Mouse (Mus musculus): ENCODE measurements around the gene Ackr1. TPM values are rescaled to one million over a fixed set of nuclear protein-coding genes. Genes with fewer than 3 reads are reported as not detected.

Ackr1 gene
- polyA plus RNA-seq (2016; fragmentation: Nextera tagmentation; extraction: Ambion mirVana) = 0.55 and 0.78 TPM in 2 replicates

DNA sequence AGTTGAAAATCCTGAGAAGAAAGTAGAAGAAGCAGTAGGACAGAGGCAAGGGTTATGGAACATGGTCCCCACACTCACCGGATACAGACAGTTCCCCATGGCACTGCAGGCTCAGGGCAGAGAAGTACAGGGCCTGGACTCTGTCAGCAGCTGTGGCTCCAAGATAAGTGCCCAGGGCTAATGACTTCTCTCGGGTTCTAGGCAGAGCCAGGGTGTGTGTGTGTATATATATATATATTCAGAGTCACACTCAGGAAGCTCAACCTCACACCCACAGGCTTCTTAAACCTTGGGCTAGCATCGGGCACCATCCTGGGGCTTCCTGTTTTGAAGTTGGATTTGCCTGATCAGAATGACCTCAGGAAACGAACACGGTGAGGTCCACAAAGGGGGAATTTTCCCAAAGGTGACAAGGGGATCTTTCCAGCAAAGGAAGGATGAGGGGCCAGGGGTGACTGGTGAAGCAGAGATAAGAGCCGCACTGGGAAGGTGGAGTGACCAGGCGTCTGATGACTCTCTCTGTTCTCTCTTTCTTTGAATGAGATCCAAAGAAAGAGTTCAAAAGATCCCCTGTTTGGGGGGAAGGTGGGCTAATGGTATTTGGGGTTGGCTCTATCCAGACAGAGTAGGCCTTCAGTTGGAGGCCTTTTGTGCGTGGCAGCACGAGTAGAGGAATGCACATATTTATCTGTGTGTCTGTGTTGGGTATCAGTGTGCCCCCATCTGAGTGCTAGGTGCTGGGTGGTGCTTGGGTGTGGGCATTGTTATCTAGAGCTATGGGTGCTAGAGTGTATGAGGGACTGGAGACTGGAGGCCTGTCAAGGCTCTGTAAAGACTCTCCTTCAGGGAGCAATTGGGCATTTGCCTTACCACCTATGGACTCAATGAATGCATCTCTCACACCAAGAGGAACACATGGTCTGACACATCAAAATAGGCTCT lies at the start of gene Ackr1:
Gene Ackr1 (minus strand): TSS at position 439 of the 942 bp plus-strand sequence.
- no peak within 1 kb of the TSS for H3K27ac ChIP-seq

DNA sequence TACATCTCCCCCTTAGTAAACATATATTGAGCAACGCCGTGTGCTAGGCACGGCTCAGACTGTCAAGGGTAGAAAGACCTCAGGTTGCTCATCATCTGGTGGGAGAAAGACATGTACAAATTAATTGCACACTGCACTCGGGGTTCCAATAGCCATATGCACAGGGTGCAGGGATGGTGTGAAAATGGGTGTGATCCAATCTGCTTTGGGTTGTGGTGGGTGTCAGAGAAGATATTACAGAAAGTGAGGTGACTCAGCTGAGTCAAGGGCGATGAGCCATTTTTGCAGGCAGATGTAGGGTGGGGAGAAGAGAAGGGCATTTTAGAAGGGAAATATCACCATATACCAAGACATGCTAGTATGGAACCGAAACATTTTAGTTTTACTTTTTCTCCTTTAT lies 47.9 kb upstream of the Ackr1 start:
- no peaks in the 10 kb centered on the region for H3K9me3 ChIP-seq (replicated peaks)
- no peak overlapping the region for H3K4me3 ChIP-seq
- no peaks in the 10 kb centered on the region for H3K27me3 ChIP-seq (ENCODE audit: low read depth, poor library complexity, severe bottlenecking)
- WGBS = 89% methylated on average over 6 of the region's 6 CpGs
- H3K4me1 ChIP-seq = no peaks in the 10 kb centered on the region
- no peak overlapping the region for H3K27ac ChIP-seq
- DNase-seq (ENCODE audit: low spot score) = no peak
- H3K36me3 ChIP-seq = no peaks in the 10 kb centered on the region

More for the DNA sequence above, at the start of gene Ackr1:
- no peaks in the 10 kb centered on the region for H3K4me1 ChIP-seq
- H3K9me3 ChIP-seq (replicated peaks) = no peaks in the 10 kb centered on the region
- 70% methylated on average over 9 of the region's 9 CpGs for WGBS
- no peaks in the 10 kb centered on the region for H3K36me3 ChIP-seq
- DNase-seq (ENCODE audit: low spot score) = no peak
- H3K4me3 ChIP-seq = no peak within 1 kb of the TSS
- H3K27me3 ChIP-seq (ENCODE audit: low read depth, poor library complexity, severe bottlenecking) = no peaks in the 10 kb centered on the region

DNA sequence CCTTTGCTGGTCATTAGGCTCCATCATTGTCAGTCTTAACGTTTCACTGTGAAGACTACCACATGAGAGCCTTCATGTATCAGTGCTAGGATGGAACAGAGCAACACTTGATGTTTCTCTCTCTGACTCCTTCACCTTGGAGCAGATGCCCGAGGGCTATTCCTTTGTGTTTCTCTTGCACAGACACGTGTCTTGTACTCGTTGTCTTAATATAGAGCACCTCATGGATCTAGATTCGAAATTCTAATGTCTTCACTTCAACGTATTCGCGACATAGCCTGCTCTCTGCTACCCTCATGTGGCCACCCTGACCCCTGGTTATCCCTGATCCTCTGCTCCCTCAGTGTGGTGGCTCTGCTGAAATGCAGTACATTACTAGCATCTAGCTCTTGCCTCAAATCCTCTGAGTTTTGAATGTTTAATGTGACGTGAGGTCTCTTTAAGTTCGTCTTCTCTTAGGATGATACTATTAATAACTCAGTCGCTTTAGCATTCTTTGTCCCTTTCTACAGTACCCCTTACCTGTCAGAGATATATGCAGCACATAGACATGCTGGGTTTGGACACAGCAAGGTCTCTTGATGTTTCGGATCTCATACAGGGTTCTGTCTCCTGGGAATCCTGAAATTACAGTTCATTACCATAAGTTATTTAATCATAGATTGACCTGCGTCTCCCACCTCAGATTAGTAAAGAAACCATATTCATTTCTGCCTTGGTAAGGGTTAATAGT lies 44.0 kb upstream of the Ackr1 start:
- WGBS = 35% methylated on average over 13 of the region's 13 CpGs
- no peaks in the 10 kb centered on the region for H3K9me3 ChIP-seq (replicated peaks)
- no peaks in the 10 kb centered on the region for H3K27me3 ChIP-seq (ENCODE audit: low read depth, poor library complexity, severe bottlenecking)
- no peak overlapping the region for H3K27ac ChIP-seq
- DNase-seq (ENCODE audit: low spot score) = peak; percentile 56
- no peak overlapping the region for H3K4me3 ChIP-seq
- no peaks in the 10 kb centered on the region for H3K4me1 ChIP-seq
- H3K36me3 ChIP-seq = no peaks in the 10 kb centered on the region

DNA sequence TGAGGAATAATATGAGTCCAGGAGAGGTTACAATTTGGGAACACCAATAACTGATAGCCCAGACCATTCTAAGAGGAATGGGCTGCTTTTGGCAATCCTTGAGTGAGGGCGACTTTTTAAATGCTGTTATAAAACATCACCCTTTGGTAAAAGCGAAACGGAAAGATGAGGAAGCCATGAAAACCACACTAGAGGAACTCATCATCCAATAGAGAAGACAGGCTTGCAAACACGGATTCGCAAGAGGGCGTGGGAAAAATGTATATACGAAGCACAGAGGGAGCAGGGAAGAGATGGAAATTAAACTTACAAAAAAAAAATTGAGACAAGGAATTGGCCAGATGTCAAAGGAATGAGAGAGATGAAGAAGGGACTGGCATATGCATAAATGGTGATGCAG lies 40.5 kb upstream of the Ackr1 start:
- Histone ChIP-seq H3K4me3 (no peak overlapping the region), H3K4me1 (no peaks in the 10 kb centered on the region), H3K9me3 (replicated peaks) (no peaks in the 10 kb centered on the region), H3K27ac (no peak overlapping the region), H3K36me3 (no peaks in the 10 kb centered on the region), H3K27me3 (ENCODE audit: low read depth, poor library complexity, severe bottlenecking) (peaks cover 17% of the 10 kb centered on the region)
- 83% methylated on average over 7 of the region's 7 CpGs for WGBS
- DNase-seq (ENCODE audit: low spot score) = no peak

DNA sequence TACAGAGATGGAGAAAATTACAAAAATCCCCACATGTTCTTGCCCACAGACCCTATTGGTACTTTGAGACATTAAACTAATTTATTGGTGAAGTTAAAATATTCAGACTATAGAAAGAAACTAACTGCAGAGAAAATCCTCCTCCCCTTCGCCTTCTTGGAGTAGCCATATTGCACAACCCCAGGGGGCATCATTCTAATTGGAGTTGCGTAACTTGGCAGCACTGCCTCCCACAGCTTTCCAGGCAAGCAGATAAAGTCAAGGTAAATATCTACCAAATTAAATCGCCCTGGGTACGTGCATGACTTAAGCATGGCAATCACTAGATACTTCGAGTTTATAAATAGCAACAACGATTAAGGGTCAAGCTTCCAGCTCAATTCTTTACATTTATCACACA lies 38.0 kb upstream of the Ackr1 start:
- Histone ChIP-seq H3K4me1 (peaks cover 15% of the 10 kb centered on the region), H3K27ac (no peak overlapping the region), H3K36me3 (no peaks in the 10 kb centered on the region), H3K27me3 (ENCODE audit: low read depth, poor library complexity, severe bottlenecking) (peaks cover 41% of the 10 kb centered on the region), H3K4me3 (no peak overlapping the region), H3K9me3 (replicated peaks) (no peaks in the 10 kb centered on the region)
- 84% methylated on average over 6 of the region's 6 CpGs for WGBS
- no peak for DNase-seq (ENCODE audit: low spot score)

DNA sequence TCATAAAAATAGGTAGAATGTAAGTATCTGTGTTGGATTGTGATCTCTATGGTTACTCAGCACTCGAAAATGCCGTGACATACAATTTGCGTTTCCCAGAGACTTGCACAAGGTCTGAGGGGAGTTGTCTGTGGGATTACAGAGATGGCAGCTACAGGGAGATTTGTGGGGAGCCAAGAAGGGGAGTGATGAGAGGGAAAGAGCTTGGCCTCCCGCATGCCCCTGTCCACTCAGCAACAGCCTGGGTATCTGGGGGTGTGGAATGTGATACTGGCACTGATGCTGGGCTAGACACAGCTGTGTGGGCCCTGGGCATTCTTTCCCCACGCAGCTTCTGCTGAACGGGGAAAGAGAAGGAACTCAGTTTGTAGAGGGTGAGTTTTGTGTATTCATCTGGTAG lies 36.9 kb upstream of the Ackr1 start:
- H3K36me3 ChIP-seq = no peaks in the 10 kb centered on the region
- H3K27me3 ChIP-seq (ENCODE audit: low read depth, poor library complexity, severe bottlenecking) = peaks cover 52% of the 10 kb centered on the region
- DNase-seq (ENCODE audit: low spot score) = no peak
- 77% methylated on average over 6 of the region's 6 CpGs for WGBS
- H3K4me3 ChIP-seq = no peak overlapping the region
- peaks cover 23% of the 10 kb centered on the region for H3K4me1 ChIP-seq
- H3K9me3 ChIP-seq (replicated peaks) = no peaks in the 10 kb centered on the region
- no peak overlapping the region for H3K27ac ChIP-seq

DNA sequence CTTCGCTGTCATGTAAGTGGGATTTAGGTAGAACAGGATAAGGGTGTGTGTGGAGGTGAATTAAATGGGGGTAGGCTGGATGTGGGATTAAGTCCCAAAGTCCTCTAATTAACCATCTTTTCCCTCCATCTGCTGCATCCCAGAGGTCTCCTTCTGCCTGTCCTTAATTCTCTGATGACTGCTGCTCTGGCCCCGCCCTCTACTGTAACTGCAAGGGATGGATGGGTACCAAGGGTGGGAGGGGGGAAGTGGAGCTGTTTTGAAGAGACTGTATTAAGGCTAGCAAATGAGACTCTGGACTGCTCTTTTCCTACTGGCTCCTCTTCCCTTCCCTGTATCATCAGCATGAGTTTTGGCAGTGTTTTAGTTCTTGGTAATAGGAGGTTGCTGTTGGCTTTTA lies 36.1 kb upstream of the Ackr1 start:
- H3K9me3 ChIP-seq (replicated peaks) = no peaks in the 10 kb centered on the region
- H3K27me3 ChIP-seq (ENCODE audit: low read depth, poor library complexity, severe bottlenecking) = peaks cover 60% of the 10 kb centered on the region
- WGBS = 60% methylated on average over 2 of the region's 2 CpGs
- no peak overlapping the region for H3K4me3 ChIP-seq
- peaks cover 23% of the 10 kb centered on the region for H3K4me1 ChIP-seq
- no peak overlapping the region for H3K27ac ChIP-seq
- no peak for DNase-seq (ENCODE audit: low spot score)
- no peaks in the 10 kb centered on the region for H3K36me3 ChIP-seq

DNA sequence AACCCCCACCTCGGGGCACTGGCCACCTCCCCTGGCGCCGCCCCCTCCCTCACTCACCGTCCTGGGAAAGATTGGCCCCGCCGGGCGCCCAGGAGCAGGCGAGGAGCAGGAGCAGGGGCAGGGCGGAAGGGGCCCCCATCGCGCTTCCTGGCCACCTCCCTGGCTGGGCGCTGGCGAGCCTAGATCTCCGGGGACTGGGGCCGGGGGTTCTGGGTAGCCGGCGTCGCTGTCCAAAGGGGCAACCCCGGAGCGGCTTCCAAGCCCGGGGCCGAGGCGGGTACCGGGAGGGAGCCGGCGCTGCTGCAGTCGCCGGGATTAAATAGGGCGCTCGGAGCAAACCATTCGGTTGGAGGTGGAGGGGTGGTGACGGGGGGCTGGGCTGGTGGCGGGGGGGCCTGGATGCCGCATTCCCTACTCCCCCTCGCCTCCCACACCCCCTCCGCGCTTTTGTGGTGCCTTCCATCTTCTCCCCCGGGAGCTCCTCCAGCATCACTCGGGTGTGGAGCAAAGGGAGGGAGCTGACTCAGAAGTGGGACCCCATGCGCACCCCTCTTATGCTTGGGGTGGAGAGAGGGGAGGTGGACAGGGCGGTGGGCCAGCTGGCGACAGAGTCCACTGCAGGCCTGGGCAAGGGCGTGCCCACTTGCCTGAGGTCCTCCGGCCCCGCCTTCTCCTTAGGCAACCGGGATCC lies 34.0 kb upstream of the Ackr1 start, which contains the start of gene Cadm3:
Gene Cadm3 (minus strand): TSS at position 340 of the 691 bp plus-strand sequence.
- 1% methylated on average over 42 of the region's 46 CpGs for WGBS
- Histone ChIP-seq H3K4me3 (peak within 1 kb of the TSS; percentile 66), H3K36me3 (no peaks in the 10 kb centered on the region), H3K27ac (peak within 1 kb of the TSS; percentile 68), H3K27me3 (ENCODE audit: low read depth, poor library complexity, severe bottlenecking) (peaks cover 60% of the 10 kb centered on the region), H3K4me1 (peaks cover 23% of the 10 kb centered on the region), H3K9me3 (replicated peaks) (no peaks in the 10 kb centered on the region)
- peak; percentile 59 for DNase-seq (ENCODE audit: low spot score)

DNA sequence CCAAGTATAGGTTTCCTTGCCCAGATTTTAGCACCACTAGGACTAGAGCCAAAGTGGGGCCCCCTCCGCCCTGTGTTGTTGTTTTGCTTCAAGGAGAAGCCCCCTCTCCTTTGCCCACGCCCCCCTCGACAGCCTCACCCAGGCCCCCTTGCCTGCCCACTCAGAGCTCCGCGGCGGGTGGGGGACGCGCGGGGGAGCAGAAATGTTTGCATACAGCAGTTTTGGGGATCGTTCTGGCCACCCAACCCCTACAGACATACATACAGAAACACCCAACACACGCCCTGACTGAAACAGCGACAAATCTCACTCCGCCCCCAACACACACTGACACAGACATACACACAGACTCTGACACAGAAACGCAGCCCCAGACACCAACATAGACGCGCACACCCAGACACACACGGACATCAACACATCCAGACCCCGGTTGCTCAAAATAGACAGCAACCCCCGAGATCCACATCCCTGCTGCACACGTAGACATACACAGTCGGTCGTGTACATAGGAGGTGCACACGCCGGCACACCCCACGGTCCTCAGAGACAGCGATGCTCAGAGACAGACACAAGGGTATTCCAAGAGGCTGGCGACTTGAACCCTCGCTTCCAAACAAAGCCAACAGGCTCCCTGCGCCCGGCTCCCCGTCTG lies 33.3 kb upstream of the Ackr1 start:
- no peak for DNase-seq (ENCODE audit: low spot score)
- Histone ChIP-seq H3K9me3 (replicated peaks) (no peaks in the 10 kb centered on the region), H3K27ac (no peak overlapping the region; the same call in 1 of the 2 replicates), H3K4me1 (peaks cover 23% of the 10 kb centered on the region), H3K36me3 (no peaks in the 10 kb centered on the region), H3K27me3 (ENCODE audit: low read depth, poor library complexity, severe bottlenecking) (peaks cover 60% of the 10 kb centered on the region), H3K4me3 (peak overlapping the region; percentile 66)
- WGBS = under 1% methylated on average over 31 of the region's 31 CpGs

DNA sequence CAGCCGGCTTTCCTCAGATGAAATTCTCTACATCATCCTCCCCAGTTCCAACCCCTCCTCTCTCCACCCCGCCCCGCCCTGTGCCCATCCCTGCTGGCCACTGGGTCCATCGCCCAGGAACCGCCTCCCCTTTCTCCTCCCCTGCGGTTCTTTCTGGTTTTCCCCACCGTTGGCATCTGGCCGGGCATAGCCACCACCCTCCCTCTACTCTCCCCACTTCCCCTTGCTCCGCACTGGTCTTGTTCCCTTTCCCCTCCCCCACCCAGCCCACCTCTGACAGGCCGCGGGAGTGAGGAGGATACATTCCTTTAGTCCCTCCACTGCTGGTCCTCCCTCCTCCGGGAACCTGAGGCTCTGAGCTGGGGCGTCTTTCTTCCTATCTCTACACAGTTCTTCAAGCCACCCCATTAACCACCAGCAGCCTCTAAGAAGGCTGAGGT lies 32.4 kb upstream of the Ackr1 start:
- peaks cover 23% of the 10 kb centered on the region for H3K4me1 ChIP-seq
- H3K9me3 ChIP-seq (replicated peaks) = no peaks in the 10 kb centered on the region
- under 1% methylated on average over 13 of the region's 13 CpGs for WGBS
- H3K36me3 ChIP-seq = no peaks in the 10 kb centered on the region
- peak overlapping the region; percentile 66 for H3K4me3 ChIP-seq
- DNase-seq (ENCODE audit: low spot score) = no peak
- H3K27me3 ChIP-seq (ENCODE audit: low read depth, poor library complexity, severe bottlenecking) = peaks cover 60% of the 10 kb centered on the region
- no peak overlapping the region for H3K27ac ChIP-seq

DNA sequence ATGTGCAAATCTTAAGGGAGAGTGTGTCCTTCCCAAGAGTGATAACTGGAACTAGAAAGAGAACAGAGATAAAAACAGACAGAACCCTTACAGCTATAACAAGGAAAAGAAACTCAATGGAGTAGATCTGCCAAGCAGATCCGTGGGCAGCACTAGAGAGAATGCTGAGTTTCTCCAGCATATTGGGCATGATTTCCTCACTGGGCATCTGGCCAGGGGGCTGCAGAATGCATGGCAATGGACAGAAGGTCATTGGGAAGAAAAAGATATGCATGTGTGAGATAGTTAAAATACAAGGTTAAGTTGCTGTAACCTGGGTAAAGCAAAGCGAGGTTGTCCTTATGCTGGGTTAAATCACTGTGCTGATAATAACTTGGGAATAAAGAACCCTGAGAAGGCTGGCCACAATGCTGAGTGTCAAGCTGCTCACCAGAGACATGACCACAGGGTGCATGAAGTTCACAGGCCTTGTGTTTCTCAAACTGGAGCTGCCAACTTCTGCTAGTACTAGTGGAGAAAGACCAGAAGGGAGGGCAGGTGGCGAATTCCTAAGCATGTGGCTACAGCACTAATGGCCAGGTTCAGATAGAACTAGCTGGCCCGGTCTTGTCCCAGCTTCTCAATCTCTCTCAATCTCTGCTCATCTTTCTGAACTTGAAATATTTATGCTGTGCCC lies 30.7 kb upstream of the Ackr1 start:
- H3K9me3 ChIP-seq (replicated peaks) = no peaks in the 10 kb centered on the region
- no peak overlapping the region for H3K4me3 ChIP-seq
- H3K4me1 ChIP-seq = peaks cover 23% of the 10 kb centered on the region
- 83% methylated on average over 4 of the region's 4 CpGs for WGBS
- no peaks in the 10 kb centered on the region for H3K36me3 ChIP-seq
- no peak for DNase-seq (ENCODE audit: low spot score)
- H3K27me3 ChIP-seq (ENCODE audit: low read depth, poor library complexity, severe bottlenecking) = peaks cover 46% of the 10 kb centered on the region
- no peak overlapping the region for H3K27ac ChIP-seq

DNA sequence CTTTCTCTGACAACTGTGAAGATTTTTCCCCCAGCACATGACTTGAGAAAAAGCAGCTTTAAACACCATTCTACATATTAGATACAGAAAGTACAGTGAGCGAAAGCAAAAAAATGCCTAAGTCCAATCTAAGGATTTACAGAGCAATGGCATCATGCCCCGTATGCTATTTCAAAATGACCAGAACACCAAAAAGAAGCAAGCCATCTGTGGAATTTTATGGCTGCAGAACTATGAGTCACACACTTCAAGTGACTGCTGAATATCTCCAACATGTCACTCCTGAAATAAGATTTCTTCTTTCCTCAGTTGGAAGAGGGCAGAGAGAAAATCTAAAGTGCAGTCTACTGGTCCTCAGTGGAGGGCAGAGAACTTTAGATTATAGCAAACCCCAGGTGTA lies 29.9 kb upstream of the Ackr1 start:
- Histone ChIP-seq H3K4me3 (no peak overlapping the region), H3K27ac (no peak overlapping the region), H3K27me3 (ENCODE audit: low read depth, poor library complexity, severe bottlenecking) (peaks cover 38% of the 10 kb centered on the region), H3K36me3 (no peaks in the 10 kb centered on the region), H3K9me3 (replicated peaks) (no peaks in the 10 kb centered on the region), H3K4me1 (peaks cover 23% of the 10 kb centered on the region)
- 90% methylated on average over 2 of the region's 2 CpGs for WGBS
- DNase-seq (ENCODE audit: low spot score) = no peak

Data from limb, embryonic 10.5 days (tissue).